Mouse (Mus musculus) myocyte (in vitro differentiated cells): Measurements from ENCODE around the gene Zfp213. TPM values are rescaled to one million over a fixed set of nuclear protein-coding genes. Genes with fewer than 3 reads are reported as not detected.
"Not testable (repeated sequence)": the region's sequence is repeated elsewhere in the genome, so short reads cannot be mapped to it uniquely, and the experiment has no call there.

ENCODE experiments used
- H3K27me3 ChIP-seq: one replicate; pipeline ENCODE4 v1.6.1; 2011; ENCODE audit not compliant: control insufficient read depth, insufficient read depth, insufficient read length
- H3K36me3 ChIP-seq: one replicate; pipeline ENCODE4 v1.6.1; 2011; ENCODE audit not compliant: control insufficient read depth, insufficient read depth
- H3K4me2 ChIP-seq: one replicate; pipeline ENCODE4 v1.6.1; 2011; ENCODE audit warnings: low read depth, control low read depth
- H3K4me3 ChIP-seq: one replicate; pipeline ENCODE4 v1.5.1; 2011; ENCODE audit warnings: mild to moderate bottlenecking, control low read depth, moderate library complexity
- H3K79me2 ChIP-seq: one replicate; pipeline ENCODE4 v1.6.1; 2011; ENCODE audit not compliant: control insufficient read depth, insufficient read depth
- H3ac ChIP-seq: one replicate; pipeline ENCODE4 v1.6.1; 2011; ENCODE audit not compliant: control insufficient read depth, insufficient read length
- CEBPB ChIP-seq: IDR thresholded peaks from 2 replicates; pipeline ENCODE4 v1.6.1; 2011; ENCODE audit warnings: mild to moderate bottlenecking, moderate library complexity; ENCODE audit not compliant: poor library complexity, insufficient read depth, severe bottlenecking
- E2F4 ChIP-seq: IDR thresholded peaks from one replicate; pipeline ENCODE4 v1.6.1; 2011; ENCODE audit warnings: mild to moderate bottlenecking, control low read depth, moderate library complexity; ENCODE audit not compliant: insufficient read depth
- MAX ChIP-seq: IDR thresholded peaks from one replicate; pipeline ENCODE4 v1.6.1; 2011; ENCODE audit warnings: low read depth, mild to moderate bottlenecking, control low read depth
- MYOD1 ChIP-seq, 3 experiments: IDR thresholded peaks; one replicate each; pipeline ENCODE4 v1.6.1; 2011; ENCODE audit warnings: control low read depth in 2 of 3, low read depth in 2 of 3, mild to moderate bottlenecking in 2 of 3, moderate library complexity in 1 of 3; ENCODE audit not compliant: insufficient read length in 2 of 3, control insufficient read depth in 1 of 3
- MYOG ChIP-seq, 3 experiments: IDR thresholded peaks; one replicate each; pipeline ENCODE4 v1.6.1; 2011; ENCODE audit warnings: control low read depth in 2 of 3, low read depth in 2 of 3, mild to moderate bottlenecking in 2 of 3; ENCODE audit not compliant: insufficient read length in 2 of 3, control insufficient read depth in 1 of 3, insufficient read depth in 1 of 3
- POLR2A ChIP-seq: IDR thresholded peaks from one replicate; pipeline ENCODE4 v1.6.1; 2011; ENCODE audit warnings: low read depth, mild to moderate bottlenecking, control low read depth, moderate library complexity; ENCODE audit not compliant: insufficient read length
- POLR2AphosphoS2 ChIP-seq: IDR thresholded peaks from one replicate; pipeline ENCODE4 v1.6.1; 2011; ENCODE audit warnings: low read depth, control low read depth; ENCODE audit not compliant: insufficient read length
- REST ChIP-seq: IDR thresholded peaks from one replicate; pipeline ENCODE4 v1.6.1; 2011; ENCODE audit warnings: mild to moderate bottlenecking, control low read depth, moderate library complexity; ENCODE audit not compliant: insufficient read depth, insufficient read length
- SRF ChIP-seq: IDR thresholded peaks from one replicate; pipeline ENCODE4 v1.6.1; 2011; ENCODE audit warnings: low read depth; ENCODE audit not compliant: control insufficient read depth, insufficient read length
- TCF12 ChIP-seq: IDR thresholded peaks from one replicate; pipeline ENCODE4 v1.6.1; 2011; ENCODE audit warnings: mild to moderate bottlenecking, control low read depth; ENCODE audit not compliant: poor library complexity, insufficient read depth, severe bottlenecking
- TCF3 ChIP-seq: IDR thresholded peaks from one replicate; pipeline ENCODE4 v1.6.1; 2011; ENCODE audit warnings: low read depth, control low read depth; ENCODE audit not compliant: insufficient read length
- USF1 ChIP-seq: IDR thresholded peaks from one replicate; pipeline ENCODE4 v1.6.1; 2011; ENCODE audit warnings: low read depth, mild to moderate bottlenecking, control low read depth, moderate library complexity
- polyA plus RNA-seq: library from polyadenylated mRNA; unstranded; fragments of >200 nt; fragmentation: generic; extraction: Trizol; gene quantifications from one replicate; pipeline ENCODE4 v1.2.1, GENCODE M21; 2012; ENCODE audit warnings: missing spikeins

Zfp213 gene
- polyA plus RNA-seq, 1 experiment, result 9.9 TPM

GRCm38 (mm10) chr17:23598582-23599552 is 34.8 kb upstream of the Zfp213 start, which contains the start of gene Zfp13:
Zfp13 (minus strand) TSS chr17:23599487.
- Histone ChIP-seq H3K4me3 (peak within 1 kb of the TSS; percentile 32), H3ac (no peak within 1 kb of the TSS), H3K36me3 (no peaks in the 10 kb centered on the region), H3K27me3 (no peaks in the 10 kb centered on the region), H3K79me2 (no peaks in the 10 kb centered on the region), H3K4me2 (peak within 1 kb of the TSS; percentile 98)
- TF ChIP-seq USF1, result no peak
- peak in 1 of 3 experiments; percentile 50 for TF ChIP-seq MYOD1 (IDR thresholded peaks at IDR 0.05; ENCODE audit: control insufficient read depth in 1 of 3, insufficient read length in 2 of 3, low read depth in 2 of 3)
- peak in 1 of 3 experiments; percentile 49 for TF ChIP-seq MYOG (IDR thresholded peaks at IDR 0.05; ENCODE audit: control insufficient read depth in 1 of 3, insufficient read depth in 1 of 3, insufficient read length in 2 of 3, low read depth in 2 of 3)
- no peak for TF ChIP-seq MAX
- peak; percentile 75 for TF ChIP-seq POLR2A
- TF ChIP-seq POLR2AphosphoS2, result peak; percentile 66

- H3K36me3 ChIP-seq, H3K4me3 ChIP-seq, H3ac ChIP-seq, H3K27me3 ChIP-seq, H3K79me2 ChIP-seq, H3K4me2 ChIP-seq: not testable (repeated sequence)
Observed at GRCm38 (mm10) chr17:23595139-23595538, 31.1 kb upstream of the Zfp213 start.

- Histone ChIP-seq H3K27me3 (no peaks in the 10 kb centered on the region), H3K36me3 (no peaks in the 10 kb centered on the region), H3K79me2 (no peaks in the 10 kb centered on the region), H3K4me2 (peak overlapping the region; percentile 87), H3ac (no peak overlapping the region), H3K4me3 (peak overlapping the region; percentile 24)
- no peak for TF ChIP-seq REST
- TF ChIP-seq TCF3, result no peak
- TF ChIP-seq POLR2A, result no peak
Observed at GRCm38 (mm10) chr17:23592926-23593300, 28.9 kb upstream of the Zfp213 start.

GRCm38 (mm10) chr17:23592208-23592925 is 28.3 kb upstream of the Zfp213 start:
- no peaks in the 10 kb centered on the region for H3K36me3 ChIP-seq
- H3K27me3 ChIP-seq, result no peaks in the 10 kb centered on the region
- no peak overlapping the region for H3ac ChIP-seq
- peak overlapping the region; percentile 24 for H3K4me3 ChIP-seq
- H3K4me2 ChIP-seq, result peak overlapping the region; percentile 87
- no peaks in the 10 kb centered on the region for H3K79me2 ChIP-seq
- TF ChIP-seq MYOG (IDR thresholded peaks at IDR 0.05; ENCODE audit: control insufficient read depth in 1 of 3, insufficient read depth in 1 of 3, insufficient read length in 2 of 3, low read depth in 2 of 3) (no peak), TCF3 (no peak), POLR2A (peak; percentile 47), MYOD1 (IDR thresholded peaks at IDR 0.05; ENCODE audit: control insufficient read depth in 1 of 3, insufficient read length in 2 of 3, low read depth in 2 of 3) (no peak), E2F4 (peak; percentile 74), TCF12 (no peak), REST (no peak), USF1 (no peak), MAX (no peak), SRF (no peak), CEBPB (no peak), POLR2AphosphoS2 (peak; percentile 56)

- no peak overlapping the region for H3K4me3 ChIP-seq
- TF ChIP-seq TCF12 (no peak), CEBPB (no peak), POLR2A (no peak), MYOG (IDR thresholded peaks at IDR 0.05; ENCODE audit: control insufficient read depth in 1 of 3, insufficient read depth in 1 of 3, insufficient read length in 2 of 3, low read depth in 2 of 3) (no peak), REST (no peak), TCF3 (no peak), POLR2AphosphoS2 (no peak), MYOD1 (IDR thresholded peaks at IDR 0.05; ENCODE audit: control insufficient read depth in 1 of 3, insufficient read length in 2 of 3, low read depth in 2 of 3) (no peak), USF1 (no peak)
- H3K27me3 ChIP-seq, result no peaks in the 10 kb centered on the region
- H3ac ChIP-seq, result no peak overlapping the region
- no peak overlapping the region for H3K4me2 ChIP-seq
- H3K36me3 ChIP-seq, result no peaks in the 10 kb centered on the region
- no peaks in the 10 kb centered on the region for H3K79me2 ChIP-seq
Observed at GRCm38 (mm10) chr17:23587253-23587652, 23.2 kb upstream of the Zfp213 start.
